In genomic region chr5:127016467-127017060, GRCm38 (mm10) we compare ENCODE assay signal across 16 mouse cellular contexts.
DNase-seq lines count a peak whose midpoint lies in the region; ATAC-seq and TF ChIP-seq lines count a peak whose summit lies in the region.
"Had no signal": no experiment of that assay in that cellular context is flagged by ENCODE, and none has a peak within 500 bp of the region (broad histone marks: within the 10 kb centered on the region; RNA-seq: fewer than 3 reads in every experiment).

No protein-coding gene starts in this region.

- peak; percentile 72 for DNase-seq in heart, adult 11 months
- no peak for DNase-seq in heart, adult 2 months
- DNase-seq in lung, adult 18-20 months: no peak
- peak; percentile 24 for DNase-seq in forebrain, postnatal 0 days
- DNase-seq in retina, postnatal 1 day: peak; percentile 27
- DNase-seq in heart, postnatal 25 days (ENCODE audit: low spot score): no peak
- no peak for DNase-seq in frontal cortex, postnatal 10 days (ENCODE audit: low spot score in 2 of 2)
- DNase-seq: layer of hippocampus, postnatal 36 days; right cerebral cortex, postnatal 14 days had no signal

- ATAC-seq in lung, embryonic 15.5 days (ENCODE audit: borderline replicate concordance, extremely low read depth, low FRiP score, low TSS enrichment): peak; percentile 59
- ATAC-seq in forebrain, postnatal 0 days: peak; percentile 32; the same call in 1 of the 2 replicates
- ATAC-seq: intestine, embryonic 16.5 days; liver, embryonic 12.5 days had no signal

- intact Hi-C loops in heart, adult 2 months (cut with DNase I): no loop called here
- intact Hi-C loops in heart, postnatal 25 days (cut with DNase I): no loop called here

- no peaks in the 10 kb centered on the region for H3K9me3 ChIP-seq in lung, embryonic 15.5 days
- no peaks in the 10 kb centered on the region for H3K9me3 ChIP-seq in forebrain, postnatal 0 days (ENCODE audit: low read length)
- H3K9me3 ChIP-seq: embryonic facial prominence, embryonic 12.5 days; heart, embryonic 15.5 days; midbrain, embryonic 12.5 days; neural tube, embryonic 12.5 days had no signal

- H3K4me2 ChIP-seq in lung, embryonic 15.5 days: no peak overlapping the region
- no peak overlapping the region for H3K4me2 ChIP-seq in forebrain, postnatal 0 days (ENCODE audit: low read depth)
- H3K4me2 ChIP-seq: embryonic facial prominence, embryonic 12.5 days; heart, embryonic 15.5 days; liver, embryonic 12.5 days; midbrain, embryonic 12.5 days; neural tube, embryonic 12.5 days had no signal

- no peaks in the 10 kb centered on the region for H3K36me3 ChIP-seq in heart, adult 2 months (ENCODE audit: control insufficient read depth, insufficient read depth, low read length)
- H3K36me3 ChIP-seq in lung, embryonic 15.5 days: no peaks in the 10 kb centered on the region
- H3K36me3 ChIP-seq in forebrain, postnatal 0 days (ENCODE audit: insufficient read depth): no peaks in the 10 kb centered on the region
- H3K36me3 ChIP-seq: embryonic facial prominence, embryonic 12.5 days; heart, embryonic 15.5 days; liver, embryonic 12.5 days; midbrain, embryonic 12.5 days; neural tube, embryonic 12.5 days had no signal

- H3K4me3 ChIP-seq in heart, adult 2 months: no peak overlapping the region
- H3K4me3 ChIP-seq in lung, embryonic 15.5 days: no peak overlapping the region
- no peak overlapping the region for H3K4me3 ChIP-seq in forebrain, postnatal 0 days (ENCODE audit: low read depth, low read length)
- H3K4me3 ChIP-seq: embryonic facial prominence, embryonic 12.5 days; heart, embryonic 15.5 days; liver, embryonic 12.5 days; midbrain, embryonic 12.5 days; neural tube, embryonic 12.5 days had no signal

- no peak overlapping the region for H3K27ac ChIP-seq in heart, adult 2 months
- H3K27ac ChIP-seq in lung, embryonic 15.5 days: no peak overlapping the region
- H3K27ac ChIP-seq in forebrain, postnatal 0 days (ENCODE audit: low read depth, low read length): no peak overlapping the region
- H3K27ac ChIP-seq: embryonic facial prominence, embryonic 12.5 days; heart, embryonic 15.5 days; liver, embryonic 12.5 days; midbrain, embryonic 12.5 days; neural tube, embryonic 12.5 days had no signal

- H3K27me3 ChIP-seq in heart, adult 2 months (ENCODE audit: control insufficient read depth, insufficient read depth, low read length): no peaks in the 10 kb centered on the region
- no peaks in the 10 kb centered on the region for H3K27me3 ChIP-seq in lung, embryonic 15.5 days
- H3K27me3 ChIP-seq in forebrain, postnatal 0 days (ENCODE audit: insufficient read depth, low read length): no peaks in the 10 kb centered on the region
- H3K27me3 ChIP-seq: embryonic facial prominence, embryonic 12.5 days; heart, embryonic 15.5 days; liver, embryonic 12.5 days; midbrain, embryonic 12.5 days; neural tube, embryonic 12.5 days had no signal

- WGBS in heart, adult 2 months: 48% methylated on average over 4 of the region's 4 CpGs
- 45% methylated on average over 4 of the region's 4 CpGs for WGBS in lung, embryonic 15.5 days
- WGBS in forebrain, postnatal 0 days: 21% methylated on average over 4 of the region's 4 CpGs

- no peak for TF ChIP-seq POLR2A in heart, adult 2 months (IDR thresholded peaks at IDR 0.05; ENCODE audit: insufficient read depth, low read depth, low read length)

- H3K79me2 ChIP-seq in heart, adult 2 months (replicated peaks; ENCODE audit: control insufficient read depth, insufficient read depth, low read length): no peaks in the 10 kb centered on the region

- no peaks in the 10 kb centered on the region for H3K4me1 ChIP-seq in heart, adult 2 months (ENCODE audit: control insufficient read depth, insufficient read depth, low read length)
- H3K4me1 ChIP-seq in lung, embryonic 15.5 days: no peaks in the 10 kb centered on the region
- H3K4me1 ChIP-seq in forebrain, postnatal 0 days (ENCODE audit: insufficient read depth): no peaks in the 10 kb centered on the region
- H3K4me1 ChIP-seq: embryonic facial prominence, embryonic 12.5 days; heart, embryonic 15.5 days; liver, embryonic 12.5 days; midbrain, embryonic 12.5 days; neural tube, embryonic 12.5 days had no signal

- no peak overlapping the region for H3K9ac ChIP-seq in heart, adult 2 months (ENCODE audit: low read depth, low read length)
- no peak overlapping the region for H3K9ac ChIP-seq in lung, embryonic 15.5 days
- no peak overlapping the region for H3K9ac ChIP-seq in forebrain, postnatal 0 days
- H3K9ac ChIP-seq: embryonic facial prominence, embryonic 12.5 days; heart, embryonic 15.5 days; liver, embryonic 12.5 days; midbrain, embryonic 12.5 days; neural tube, embryonic 12.5 days had no signal

- TF ChIP-seq CTCF in heart, adult 2 months (IDR thresholded peaks at IDR 0.05): no peak
- no peak for TF ChIP-seq CTCF in forebrain, postnatal 0 days (IDR thresholded peaks at IDR 0.05; ENCODE audit: low read depth)

- no peak for TF ChIP-seq EP300 in heart, adult 2 months (IDR thresholded peaks at IDR 0.05; ENCODE audit: insufficient read depth, low read depth, low read length)

Comparison
In these comparisons a context has a peak if more than half of its experiments do, and no peak if none do; other contexts are left out.
1. DNase-seq: peak in heart, adult 11 months (single experiment), forebrain, postnatal 0 days (single experiment) and retina, postnatal 1 day (single experiment); none in heart, adult 2 months (0 of 2), lung, adult 18-20 months (0 of 2), heart, postnatal 25 days (single experiment) and frontal cortex, postnatal 10 days (0 of 2).